Mouse (Mus musculus): Measurements from ENCODE around the gene H2-Oa.

DNA sequence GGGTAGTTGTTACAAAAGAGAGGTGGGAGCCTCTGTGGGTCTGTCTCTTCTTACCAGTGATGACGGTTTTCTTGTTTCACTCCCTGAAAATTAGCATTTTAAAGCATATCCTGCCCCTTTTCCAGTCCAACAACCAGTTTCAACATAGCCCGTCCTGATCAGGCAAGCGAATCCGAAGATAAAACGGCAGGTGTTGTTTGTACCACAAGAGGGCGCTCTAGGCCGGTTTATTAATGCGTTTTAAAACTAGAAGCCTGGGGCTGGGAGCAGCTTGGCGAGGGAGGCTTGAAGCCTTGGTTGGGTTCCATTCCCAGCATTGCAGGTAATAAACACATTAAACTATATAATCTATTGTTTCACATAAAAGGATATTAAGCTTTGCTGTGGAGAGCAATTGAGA is 14.6 kb upstream of the H2-Oa start:
- TF ChIP-seq GATA1 (IDR thresholded peaks at IDR 0.05; ENCODE audit: borderline replicate concordance, low read length), result no peak
- TF ChIP-seq FLI1 (IDR thresholded peaks at IDR 0.05; ENCODE audit: low read length), result no peak
